Mouse (Mus musculus) heart, embryonic 13.5 days (tissue): Measurements from ENCODE around the gene Erbb4. TPM values are rescaled to one million over a fixed set of nuclear protein-coding genes. Genes with fewer than 3 reads are reported as not detected.

Experiments used
- ATAC-seq: fragments of 200-750 bp; cut with Nextera tagmentation; 2 replicates; pipeline ENCODE4 v1.8.0; 2017; ENCODE audit warnings: moderate TSS enrichment; ENCODE audit not compliant: insufficient number of reproducible peaks, low FRiP score, low TSS enrichment; ENCODE audit errors: extremely low read depth
- H3K27ac ChIP-seq: fragments of 300-500 bp; sonication (generic); replicated peaks from 2 replicates; pipeline ENCODE4 v1.5.1; 2015; ENCODE audit warnings: moderate library complexity, mild to moderate bottlenecking, inconsistent platforms
- H3K27me3 ChIP-seq: fragments of 300-500 bp; sonication (generic); replicated peaks from 2 replicates; pipeline ENCODE4 v1.6.1; 2015; ENCODE audit warnings: mild to moderate bottlenecking, inconsistent platforms
- H3K36me3 ChIP-seq: fragments of 300-500 bp; sonication (generic); 2 replicates; pipeline ENCODE4 v1.6.1; 2015; ENCODE audit warnings: mild to moderate bottlenecking, inconsistent platforms
- H3K4me1 ChIP-seq: fragments of 300-500 bp; sonication (generic); 2 replicates; pipeline ENCODE4 v1.6.1; 2015; ENCODE audit warnings: inconsistent platforms
- H3K4me2 ChIP-seq: fragments of 300-500 bp; sonication (generic); 2 replicates; pipeline ENCODE4 v1.6.1; 2015; ENCODE audit warnings: inconsistent platforms, mild to moderate bottlenecking, moderate library complexity
- H3K4me3 ChIP-seq: fragments of 300-500 bp; sonication (generic); 2 replicates; pipeline ENCODE4 v1.5.1; 2015; ENCODE audit warnings: moderate library complexity, mild to moderate bottlenecking, inconsistent platforms
- H3K9ac ChIP-seq: fragments of 300-500 bp; sonication (generic); 2 replicates; pipeline ENCODE4 v1.6.1; 2015; ENCODE audit warnings: inconsistent platforms, mild to moderate bottlenecking, moderate library complexity
- H3K9me3 ChIP-seq: fragments of 300-500 bp; sonication (generic); 2 replicates; pipeline ENCODE4 v1.6.1; 2016; ENCODE audit warnings: inconsistent platforms
- WGBS: fragments of 180-500 bp; shearing (Covaris S2); methylation state at CpG from one replicate; pipeline ENCODE4 v1.1.7; 2015; ENCODE audit warnings: mixed read lengths; 5-methylcytosine and 5-hydroxymethylcytosine counted together
- polyA plus RNA-seq: library from polyadenylated mRNA; unstranded; fragments of >200 nt; fragmentation: Nextera tagmentation; extraction: Ambion mirVana; gene quantifications from 2 replicates; pipeline ENCODE4 v1.2.1, GENCODE M21; 2015

Gene Erbb4
- polyA plus RNA-seq, 1 experiment from 2014 or later, result 6.2 TPM

GRCm38 (mm10) chr1:68142562-68143350, 965.1 kb downstream of the Erbb4 start:
- Histone ChIP-seq H3K4me3 (no peak overlapping the region), H3K27me3 (no peaks in the 10 kb centered on the region), H3K27ac (no peak overlapping the region), H3K9ac (no peak overlapping the region), H3K4me1 (no peaks in the 10 kb centered on the region), H3K36me3 (no peaks in the 10 kb centered on the region), H3K9me3 (no peaks in the 10 kb centered on the region), H3K4me2 (no peak overlapping the region)
- no peak for ATAC-seq
- 75% methylated on average over 7 of the region's 7 CpGs for WGBS

DNA sequence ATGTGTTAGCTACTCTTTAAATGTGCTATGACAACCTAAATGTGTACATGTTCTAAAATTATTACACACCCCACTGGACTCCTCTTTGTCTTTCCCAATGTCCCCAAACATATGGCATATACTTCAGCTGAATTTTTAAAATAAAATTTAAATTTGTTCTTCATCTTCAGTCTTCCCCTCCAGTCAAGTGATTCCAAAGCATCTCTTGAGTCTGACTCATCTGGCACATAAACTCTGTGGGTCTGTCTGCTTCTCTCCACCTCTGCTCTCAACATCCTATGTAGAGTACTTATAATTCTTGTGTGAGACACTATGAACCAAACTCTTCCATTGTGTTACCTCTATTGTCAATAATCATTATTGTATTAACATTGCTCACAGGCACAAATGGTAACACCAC, 972.9 kb downstream of the Erbb4 start:
- no peaks in the 10 kb centered on the region for H3K36me3 ChIP-seq
- H3K4me1 ChIP-seq, result no peaks in the 10 kb centered on the region
- H3K27me3 ChIP-seq, result no peaks in the 10 kb centered on the region
- ATAC-seq, result no peak
- H3K4me3 ChIP-seq, result no peak overlapping the region
- H3K27ac ChIP-seq, result no peak overlapping the region
- no peak overlapping the region for H3K4me2 ChIP-seq
- H3K9ac ChIP-seq, result no peak overlapping the region
- no peaks in the 10 kb centered on the region for H3K9me3 ChIP-seq

DNA sequence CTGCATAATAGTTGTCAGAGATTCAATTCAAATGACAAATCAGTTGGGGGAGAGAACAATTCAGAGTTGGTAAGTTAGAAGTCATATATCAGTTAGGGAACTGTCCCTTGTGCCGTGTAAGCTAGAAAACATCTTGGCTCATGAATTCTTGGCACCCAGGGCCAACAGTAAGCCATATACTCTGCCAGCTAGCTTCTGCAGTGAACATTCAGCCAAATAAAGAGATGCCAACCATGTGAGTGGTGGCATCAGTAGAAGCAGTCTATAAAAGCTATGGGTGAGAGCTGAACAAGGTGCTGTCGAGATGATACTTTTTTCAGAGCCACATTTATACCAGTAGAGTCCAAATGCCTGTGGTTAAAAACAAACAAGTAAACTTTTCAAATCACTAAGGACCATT, 973.4 kb downstream of the Erbb4 start:
- ATAC-seq, result no peak
- 67% methylated on average over 2 of the region's 2 CpGs for WGBS

DNA sequence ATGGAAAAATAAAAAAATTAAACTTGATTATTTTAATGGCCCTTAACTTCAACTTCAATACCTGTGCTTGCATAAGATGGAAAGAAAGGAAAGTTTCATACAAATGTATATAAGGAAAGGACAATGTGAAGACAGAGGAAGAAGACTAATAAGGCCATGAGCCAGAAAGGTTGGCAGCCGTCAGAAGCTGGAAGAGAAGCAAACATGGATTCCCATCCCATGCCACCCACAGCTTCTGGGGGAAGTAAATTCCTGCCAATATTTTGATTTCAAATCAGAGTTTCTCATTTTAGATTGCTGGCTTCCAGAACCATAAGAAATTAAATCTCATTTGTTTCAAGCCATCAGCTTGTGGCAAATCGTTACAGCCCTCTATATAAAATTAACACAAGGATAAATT, 984.3 kb downstream of the Erbb4 start:
- no peak for ATAC-seq
- no peaks in the 10 kb centered on the region for H3K4me1 ChIP-seq
- H3K36me3 ChIP-seq, result no peaks in the 10 kb centered on the region
- H3K4me2 ChIP-seq, result no peak overlapping the region
- H3K27me3 ChIP-seq, result no peaks in the 10 kb centered on the region
- H3K9ac ChIP-seq, result no peak overlapping the region
- H3K27ac ChIP-seq, result no peak overlapping the region
- WGBS, result 77% methylated on average over 2 of the region's 2 CpGs
- no peaks in the 10 kb centered on the region for H3K9me3 ChIP-seq
- no peak overlapping the region for H3K4me3 ChIP-seq

More for the DNA sequence above, 973.4 kb downstream of the Erbb4 start:
- Histone ChIP-seq H3K9ac (no peak overlapping the region), H3K36me3 (no peaks in the 10 kb centered on the region), H3K4me1 (no peaks in the 10 kb centered on the region), H3K4me3 (no peak overlapping the region), H3K27ac (no peak overlapping the region), H3K27me3 (no peaks in the 10 kb centered on the region), H3K4me2 (no peak overlapping the region), H3K9me3 (no peaks in the 10 kb centered on the region)

- WGBS, result 70% methylated on average over 7 of the region's 7 CpGs
- no peaks in the 10 kb centered on the region for H3K27me3 ChIP-seq
- ATAC-seq, result no peak
Measured at GRCm38 (mm10) chr1:68120364-68120763, 987.5 kb downstream of the Erbb4 start.

DNA sequence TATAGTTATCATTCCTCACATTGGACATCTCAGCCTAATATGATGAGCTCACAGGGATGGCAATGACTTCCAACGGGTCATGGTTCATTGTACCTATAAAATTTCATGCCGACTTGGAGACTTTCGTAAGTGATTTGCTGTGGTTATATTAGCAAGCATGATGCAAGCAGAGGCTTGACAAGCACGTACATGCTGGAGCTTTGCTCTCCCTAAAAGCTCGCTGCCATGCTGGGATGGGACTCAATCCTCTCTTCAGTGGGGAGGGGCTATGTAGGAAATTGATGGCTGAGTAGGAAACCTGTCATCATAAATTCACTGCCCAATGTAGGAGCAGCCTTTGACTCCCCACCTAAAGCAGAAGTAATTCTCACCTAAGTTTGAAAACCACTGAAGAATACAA, 992.1 kb downstream of the Erbb4 start:
- no peak overlapping the region for H3K4me3 ChIP-seq
- H3K36me3 ChIP-seq, result no peaks in the 10 kb centered on the region
- no peaks in the 10 kb centered on the region for H3K4me1 ChIP-seq
- no peaks in the 10 kb centered on the region for H3K9me3 ChIP-seq
- no peak for ATAC-seq
- H3K4me2 ChIP-seq, result no peak overlapping the region
- no peak overlapping the region for H3K9ac ChIP-seq
- WGBS, result 80% methylated on average over 5 of the region's 5 CpGs
- no peaks in the 10 kb centered on the region for H3K27me3 ChIP-seq
- no peak overlapping the region for H3K27ac ChIP-seq

More at GRCm38 (mm10) chr1:68120364-68120763, 987.5 kb downstream of the Erbb4 start:
- H3K27ac ChIP-seq, result no peak overlapping the region
- no peak overlapping the region for H3K4me2 ChIP-seq
- H3K9me3 ChIP-seq, result no peaks in the 10 kb centered on the region
- no peak overlapping the region for H3K9ac ChIP-seq
- H3K4me3 ChIP-seq, result no peak overlapping the region
- H3K36me3 ChIP-seq, result no peaks in the 10 kb centered on the region
- no peaks in the 10 kb centered on the region for H3K4me1 ChIP-seq

DNA sequence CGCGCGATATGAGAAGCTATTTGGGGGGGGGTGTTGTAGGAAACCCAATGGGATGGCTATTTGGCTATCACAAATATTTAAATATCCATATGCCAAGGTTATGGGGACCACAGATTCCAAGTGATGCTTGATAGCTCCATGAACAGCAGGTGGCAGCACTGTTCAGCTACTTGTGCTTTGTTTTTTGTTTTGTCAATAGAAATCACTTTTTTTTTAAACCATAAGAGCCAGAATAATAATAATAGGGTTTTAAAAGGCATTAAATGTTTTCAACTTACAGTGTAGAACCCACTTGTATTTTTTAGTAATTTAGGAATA, 1001.4 kb downstream of the Erbb4 start:
- Histone ChIP-seq H3K27me3 (no peaks in the 10 kb centered on the region), H3K27ac (no peak overlapping the region), H3K9ac (no peak overlapping the region), H3K4me2 (no peak overlapping the region), H3K36me3 (no peaks in the 10 kb centered on the region), H3K4me1 (no peaks in the 10 kb centered on the region), H3K9me3 (no peaks in the 10 kb centered on the region), H3K4me3 (no peak overlapping the region)
- WGBS, result 80% methylated on average over 3 of the region's 3 CpGs
- ATAC-seq, result no peak

- Histone ChIP-seq H3K9me3 (no peaks in the 10 kb centered on the region), H3K27me3 (no peaks in the 10 kb centered on the region), H3K4me1 (no peaks in the 10 kb centered on the region), H3K4me3 (no peak overlapping the region), H3K4me2 (no peak overlapping the region), H3K27ac (no peak overlapping the region), H3K9ac (no peak overlapping the region), H3K36me3 (no peaks in the 10 kb centered on the region)
- WGBS, result 73% methylated on average over 7 of the region's 7 CpGs
- no peak for ATAC-seq
Measured at GRCm38 (mm10) chr1:68105834-68106542, 1001.9 kb downstream of the Erbb4 start.

DNA sequence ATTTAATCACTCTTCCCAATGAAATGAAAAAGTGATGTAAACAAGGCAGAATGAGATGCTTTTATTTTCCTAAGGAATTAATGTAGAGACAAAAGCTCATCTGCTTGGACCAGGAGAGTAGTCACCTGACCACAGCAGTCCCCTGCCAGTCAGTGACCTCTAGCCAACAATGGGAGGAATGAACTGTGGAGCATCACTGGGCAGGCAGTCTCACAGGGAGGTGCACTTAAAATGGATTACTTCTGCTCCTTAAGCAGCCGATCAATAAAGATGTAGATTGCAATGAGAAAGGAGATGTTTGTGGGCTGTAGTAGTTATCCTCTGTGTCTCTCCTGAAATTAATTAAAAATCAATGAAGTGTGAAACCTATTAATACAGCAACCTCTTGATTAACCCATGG, 1018.2 kb downstream of the Erbb4 start:
- WGBS, result 65% methylated on average over 1 of the region's 1 CpGs
- no peak overlapping the region for H3K4me3 ChIP-seq

GRCm38 (mm10) chr1:68056494-68056893, 1051.4 kb downstream of the Erbb4 start:
- Histone ChIP-seq H3K4me2 (no peak overlapping the region), H3K36me3 (no peaks in the 10 kb centered on the region), H3K4me1 (no peaks in the 10 kb centered on the region), H3K9me3 (0 out of 2 replicates have a peak, but pooled peaks cover 3% of the 10 kb centered on the region), H3K27me3 (no peaks in the 10 kb centered on the region), H3K4me3 (no peak overlapping the region), H3K9ac (no peak overlapping the region), H3K27ac (no peak overlapping the region)
- no peak for ATAC-seq
- WGBS, result 77% methylated on average over 4 of the region's 4 CpGs

More for the DNA sequence above, 1018.2 kb downstream of the Erbb4 start:
- Histone ChIP-seq H3K9ac (no peak overlapping the region), H3K27ac (no peak overlapping the region), H3K27me3 (no peaks in the 10 kb centered on the region), H3K9me3 (no peaks in the 10 kb centered on the region), H3K4me2 (no peak overlapping the region), H3K36me3 (no peaks in the 10 kb centered on the region), H3K4me1 (no peaks in the 10 kb centered on the region)
- no peak for ATAC-seq

DNA sequence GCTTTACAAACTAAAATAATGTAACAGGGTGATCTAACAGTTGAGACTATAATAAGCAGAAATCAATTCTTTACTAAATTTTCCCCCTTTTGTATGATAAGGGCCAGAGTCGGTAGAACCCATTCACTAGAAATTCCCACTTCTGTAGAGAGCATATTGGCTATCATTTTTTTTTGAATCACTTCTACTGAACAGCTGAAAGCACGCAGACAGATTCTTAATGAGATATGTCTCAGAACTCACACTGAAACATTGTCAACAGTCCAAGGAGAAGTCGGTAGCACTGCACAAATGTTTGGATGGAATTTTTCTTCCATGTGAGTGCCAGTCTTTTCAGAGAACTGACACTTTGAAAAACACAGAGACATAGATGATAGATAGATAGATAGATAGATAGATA, 1053.1 kb downstream of the Erbb4 start:
- Histone ChIP-seq H3K36me3 (no peaks in the 10 kb centered on the region), H3K4me2 (no peak overlapping the region), H3K4me1 (no peaks in the 10 kb centered on the region), H3K27me3 (no peaks in the 10 kb centered on the region), H3K9ac (no peak overlapping the region), H3K4me3 (no peak overlapping the region), H3K9me3 (0 out of 2 replicates have a peak, but pooled peaks cover 3% of the 10 kb centered on the region), H3K27ac (no peak overlapping the region)
- ATAC-seq, result no peak
- 82% methylated on average over 3 of the region's 3 CpGs for WGBS

GRCm38 (mm10) chr1:68049856-68050255, 1058.0 kb downstream of the Erbb4 start:
- WGBS, result 69% methylated on average over 6 of the region's 6 CpGs
- Histone ChIP-seq H3K9ac (no peak overlapping the region), H3K4me2 (no peak overlapping the region), H3K27ac (0 out of 2 replicates have a peak overlapping the region, but pooled peaks have one; percentile 10), H3K4me1 (peaks cover 5% of the 10 kb centered on the region), H3K4me3 (no peak overlapping the region), H3K36me3 (no peaks in the 10 kb centered on the region), H3K27me3 (no peaks in the 10 kb centered on the region), H3K9me3 (0 out of 2 replicates have a peak, but pooled peaks cover 3% of the 10 kb centered on the region)
- no peak for ATAC-seq
